Mouse (Mus musculus): ENCODE measurements around the gene Rnpepl1.

Gene Rnpepl1

DNA sequence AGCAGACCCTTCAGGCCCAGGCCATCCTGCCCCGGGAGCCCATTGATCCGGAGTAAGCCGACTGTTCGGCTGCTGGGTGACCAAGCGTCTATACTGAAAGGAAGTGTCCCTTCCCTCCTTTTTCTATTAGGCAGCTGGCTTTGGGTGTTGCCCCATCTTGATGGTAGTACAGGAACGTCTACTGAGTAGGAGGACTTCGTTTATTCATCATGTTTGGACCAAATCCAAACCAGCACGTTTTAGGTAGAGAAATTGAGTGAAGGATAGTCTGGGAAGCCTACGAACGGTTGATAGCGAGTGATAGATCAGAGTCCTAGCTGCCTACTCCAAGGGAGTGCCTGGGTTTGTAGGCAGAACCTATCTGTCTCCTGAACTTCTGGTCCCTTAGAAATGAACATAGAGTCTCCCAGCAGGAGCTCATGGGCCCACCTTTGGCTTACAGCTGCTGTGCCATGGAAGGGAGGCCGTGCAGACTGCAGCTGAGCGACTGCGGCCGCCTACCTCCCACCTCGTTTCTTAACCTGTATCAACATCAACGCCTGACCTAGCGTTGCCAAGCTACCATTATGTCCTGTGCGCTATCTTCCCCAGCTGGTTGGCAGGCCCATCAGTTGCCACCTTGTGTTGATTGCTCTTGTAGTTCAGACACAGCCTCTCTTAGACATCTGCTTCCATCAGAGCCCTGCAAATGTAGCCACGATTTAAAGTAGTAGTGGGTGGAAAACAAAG lies 2.8 kb upstream of the Rnpepl1 start:
- no peak for DNase-seq

DNA sequence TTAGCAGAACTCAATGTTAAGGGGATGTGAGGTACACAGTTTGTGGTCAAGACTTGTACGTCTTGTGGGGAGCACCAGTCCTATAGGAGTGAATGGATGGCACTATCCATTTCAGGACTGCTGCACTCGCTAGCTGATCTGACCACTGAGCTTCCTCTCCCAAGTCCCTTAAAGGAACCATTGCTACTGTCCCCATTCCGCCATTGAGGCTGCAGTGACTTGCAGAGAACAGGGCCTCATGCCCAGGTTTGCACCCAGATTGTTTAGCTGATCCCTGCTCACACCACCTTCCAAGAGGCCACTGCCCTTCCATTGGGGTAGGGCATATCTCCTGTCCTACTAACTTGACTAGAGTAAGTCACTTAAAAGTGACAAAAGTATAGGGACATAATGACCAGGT lies 1.9 kb upstream of the Rnpepl1 start:
- no peak for DNase-seq

DNA sequence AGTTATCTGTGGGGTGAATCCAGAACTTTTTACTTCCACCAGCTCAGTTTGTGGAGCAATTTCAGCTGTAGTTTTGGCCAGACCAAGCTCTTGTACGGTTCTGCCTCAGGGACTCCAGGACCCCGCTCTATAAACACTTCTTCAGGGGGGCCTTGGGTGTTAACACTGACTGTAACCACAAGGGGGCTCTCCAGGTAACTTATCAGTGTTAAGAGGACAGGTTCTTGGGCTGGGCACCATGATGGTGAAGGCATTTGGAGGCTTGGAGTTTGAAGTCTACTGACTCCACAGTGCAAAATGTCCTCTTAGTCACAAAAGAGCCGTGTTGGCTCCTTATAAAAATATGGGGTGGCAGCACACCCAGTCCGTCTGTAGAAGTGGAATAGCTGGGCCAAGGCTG lies 1.5 kb upstream of the Rnpepl1 start:
- DNase-seq = no peak

DNA sequence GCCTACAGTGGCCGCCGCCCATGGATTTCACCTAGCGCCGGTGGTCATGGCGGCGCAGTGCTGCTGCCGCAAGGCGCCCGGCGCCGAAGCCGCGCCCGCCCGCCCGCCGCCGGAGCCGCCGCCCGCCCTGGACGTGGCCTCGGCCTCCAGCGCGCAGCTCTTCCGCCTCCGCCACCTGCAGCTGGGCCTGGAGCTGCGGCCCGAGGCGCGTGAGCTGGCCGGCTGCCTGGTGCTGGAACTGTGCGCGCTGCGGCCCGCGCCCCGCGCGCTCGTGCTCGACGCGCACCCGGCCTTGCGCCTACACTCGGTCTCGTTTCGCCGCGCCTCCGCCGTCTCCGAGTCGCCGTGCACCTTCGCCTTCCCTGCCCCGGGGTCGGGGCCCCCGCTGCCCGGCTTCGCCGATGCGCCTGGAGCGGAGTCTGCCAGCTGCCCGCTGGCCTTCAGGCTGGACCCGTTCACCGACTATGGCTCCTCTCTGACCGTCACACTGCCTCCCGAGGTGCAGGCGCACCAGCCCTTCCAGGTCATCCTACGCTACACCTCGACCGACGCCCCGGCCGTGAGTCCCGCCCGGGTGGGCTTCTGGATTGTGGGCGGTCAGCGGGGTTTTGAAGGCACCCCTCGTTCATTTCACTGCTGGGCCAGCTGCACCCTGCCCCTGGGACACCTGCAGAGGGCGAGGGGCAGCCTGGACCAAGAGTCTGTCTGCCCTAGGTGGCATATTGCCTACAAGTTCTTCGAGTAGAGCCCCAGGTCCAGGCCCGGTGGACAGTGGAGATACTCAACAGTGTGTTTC lies 540 bp downstream of the Rnpepl1 start:
- DNase-seq = peak; percentile 79

DNA sequence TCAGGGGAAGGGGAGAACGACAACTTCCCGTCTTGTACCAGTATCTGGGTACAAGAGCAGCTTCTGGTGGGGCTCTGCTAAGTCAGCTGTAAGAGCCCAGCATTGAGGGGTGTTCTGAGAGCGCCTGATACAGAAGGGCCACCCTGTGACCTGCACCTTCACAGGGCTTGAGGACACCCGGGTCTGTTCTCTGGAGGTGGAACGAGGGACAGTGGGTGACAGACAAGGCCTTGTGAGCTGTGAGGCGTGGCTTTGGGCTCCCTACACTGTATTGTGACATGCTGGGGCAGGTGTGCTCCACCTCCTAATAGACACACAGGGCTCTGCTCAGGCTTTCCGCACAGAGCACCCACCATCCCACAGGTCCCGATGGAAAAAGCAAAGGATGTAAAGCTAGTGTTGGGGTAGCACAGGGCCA lies 1.1 kb downstream of the Rnpepl1 start:
- no peak for DNase-seq

DNA sequence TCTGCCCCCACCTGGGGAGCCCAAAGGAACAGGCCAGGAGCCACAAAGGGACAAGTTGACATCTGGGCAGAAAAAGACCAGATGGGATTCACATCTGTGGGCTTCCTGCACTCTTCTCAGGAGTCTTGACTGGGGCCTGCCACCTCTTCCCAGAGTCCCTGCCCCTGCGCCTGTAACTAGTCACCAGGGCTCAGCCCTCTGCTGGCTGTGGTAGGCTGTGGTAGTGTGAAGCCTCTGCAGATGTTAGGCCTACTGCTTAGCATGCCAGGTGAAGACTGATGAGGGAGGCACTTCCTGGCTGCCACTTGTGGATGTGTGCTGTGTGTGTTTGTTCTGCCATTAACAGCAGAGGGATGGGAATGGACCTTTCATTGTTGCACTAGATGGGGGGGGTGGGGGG lies 1.7 kb downstream of the Rnpepl1 start:
- no peak for DNase-seq

DNA sequence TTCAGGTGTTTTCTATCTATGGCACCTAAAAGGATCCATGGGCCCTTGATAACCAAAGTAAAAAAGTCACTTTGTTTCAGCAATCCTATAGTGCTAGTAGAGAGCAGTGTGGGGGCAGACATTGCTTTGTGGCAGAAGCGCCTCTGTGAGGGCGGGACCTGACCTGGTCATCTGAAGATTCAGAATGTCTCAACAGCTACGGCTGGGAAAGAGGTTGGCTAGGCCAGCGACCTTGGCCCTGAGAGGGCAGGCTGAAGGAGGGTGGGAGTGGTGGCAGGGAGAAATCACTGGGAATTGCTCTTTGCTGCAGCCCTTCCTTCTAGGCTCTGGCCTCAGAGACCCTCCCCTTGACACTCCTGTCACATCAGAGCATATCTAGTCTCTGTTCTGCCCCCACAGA lies 3.7 kb downstream of the Rnpepl1 start:
- DNase-seq = no peak

DNA sequence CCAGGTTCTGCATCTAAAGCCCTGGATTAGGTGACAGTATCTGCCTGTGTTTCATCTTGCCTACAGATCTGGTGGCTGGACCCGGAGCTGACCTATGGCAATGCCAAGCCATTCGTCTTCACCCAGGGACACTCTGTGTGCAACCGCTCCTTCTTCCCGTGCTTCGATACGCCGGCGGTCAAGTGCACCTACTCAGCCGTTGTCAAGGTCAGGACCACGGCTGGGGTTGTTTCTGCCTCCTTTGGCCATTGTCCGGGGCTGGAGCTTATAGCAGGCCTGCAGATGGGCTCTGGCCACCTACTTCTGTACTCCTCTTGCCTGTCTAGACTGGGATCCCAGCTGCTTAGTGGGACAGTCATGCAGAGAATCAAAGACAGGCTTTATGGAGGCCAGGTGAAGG lies 4.4 kb downstream of the Rnpepl1 start:
- no peak for DNase-seq

DNA sequence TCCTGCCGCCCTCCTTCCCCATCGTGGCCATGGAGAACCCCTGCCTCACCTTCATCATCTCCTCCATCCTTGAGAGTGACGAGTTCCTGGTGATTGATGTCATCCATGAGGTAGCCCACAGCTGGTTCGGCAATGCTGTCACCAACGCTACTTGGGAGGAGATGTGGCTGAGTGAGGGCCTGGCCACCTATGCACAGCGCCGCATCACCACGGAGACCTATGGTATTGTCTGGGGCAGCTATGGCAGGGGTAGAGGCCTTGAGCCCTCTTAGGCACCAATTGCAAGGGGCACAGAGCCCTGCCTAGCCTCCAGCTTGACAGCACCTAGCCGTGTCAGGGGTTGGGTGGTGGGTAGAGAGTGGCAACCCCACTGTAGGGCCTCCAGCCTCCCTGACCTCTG lies 6.1 kb downstream of the Rnpepl1 start:
- DNase-seq = no peak

DNA sequence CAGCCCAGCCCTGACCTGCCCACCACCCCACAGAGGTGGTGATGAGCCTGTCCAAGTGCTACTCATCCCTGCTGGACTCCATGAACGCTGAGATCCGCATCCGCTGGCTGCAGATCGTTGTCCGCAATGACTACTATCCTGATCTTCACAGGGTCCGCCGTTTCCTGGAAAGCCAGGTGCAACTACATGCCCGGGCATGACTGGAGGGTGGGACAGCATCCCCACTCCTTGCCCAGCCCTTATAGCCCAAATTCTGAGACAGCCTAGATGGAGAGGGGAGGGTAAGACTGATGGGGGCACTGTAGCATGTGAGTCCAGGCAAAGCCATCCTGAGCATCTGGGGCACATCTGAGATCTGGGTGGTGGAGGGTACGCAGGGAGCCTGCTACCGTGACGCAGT lies 8.6 kb downstream of the Rnpepl1 start:
- DNase-seq = no peak

DNA sequence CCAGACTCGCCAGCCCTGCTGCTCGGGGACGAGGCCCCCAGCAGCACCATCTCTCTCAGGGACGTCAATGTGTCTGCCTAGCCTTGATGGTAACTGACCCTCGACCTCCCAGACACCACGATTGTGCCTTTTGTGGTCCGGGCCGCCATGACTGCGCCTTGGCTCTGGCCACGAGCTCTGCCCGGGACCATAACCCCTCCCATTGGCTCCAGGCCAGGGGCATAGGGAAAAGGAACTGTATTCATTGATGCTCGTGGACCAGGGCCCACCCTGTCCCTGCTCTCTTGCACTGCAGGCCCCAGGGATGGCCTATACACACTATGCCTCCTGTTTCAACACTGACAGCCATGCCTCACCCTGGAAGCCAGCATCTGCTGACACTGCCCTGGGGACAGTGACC lies 9.2 kb downstream of the Rnpepl1 start:
- DNase-seq = no peak

DNA sequence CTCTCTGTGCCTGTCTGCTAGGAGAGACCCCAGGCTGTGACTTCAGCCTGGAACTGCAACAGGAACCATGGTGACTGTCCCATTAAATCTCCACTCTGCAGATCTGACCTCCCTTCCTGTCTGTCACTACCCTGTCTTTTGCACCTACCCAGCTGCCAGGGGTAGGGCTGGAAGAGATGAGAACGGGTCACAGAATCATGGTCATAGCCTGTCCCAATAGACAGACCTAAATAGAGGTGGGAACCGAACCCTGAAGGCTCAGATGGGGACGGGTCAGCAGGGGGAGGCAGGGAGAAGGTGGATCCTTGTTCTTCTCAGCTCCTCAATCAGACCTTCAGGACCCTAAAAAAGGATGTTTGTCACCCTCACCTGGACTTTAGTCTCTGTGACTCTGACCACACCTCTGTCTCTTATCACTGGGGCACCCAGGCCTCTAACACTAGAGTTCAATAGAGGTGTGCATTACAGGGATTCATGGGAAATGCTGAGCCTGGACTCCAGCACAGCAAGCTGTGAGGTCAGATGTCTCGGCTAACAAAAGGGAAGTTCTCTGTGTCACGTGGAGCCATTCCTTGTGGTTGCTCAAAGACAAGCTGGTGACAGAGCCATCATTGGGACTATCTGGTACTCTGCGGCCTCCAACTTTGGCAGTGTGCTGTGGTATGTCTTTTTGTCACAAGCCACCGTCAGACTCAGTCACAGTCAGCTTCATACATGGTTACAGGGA lies 10.1 kb downstream of the Rnpepl1 start:
- no peak for DNase-seq

DNA sequence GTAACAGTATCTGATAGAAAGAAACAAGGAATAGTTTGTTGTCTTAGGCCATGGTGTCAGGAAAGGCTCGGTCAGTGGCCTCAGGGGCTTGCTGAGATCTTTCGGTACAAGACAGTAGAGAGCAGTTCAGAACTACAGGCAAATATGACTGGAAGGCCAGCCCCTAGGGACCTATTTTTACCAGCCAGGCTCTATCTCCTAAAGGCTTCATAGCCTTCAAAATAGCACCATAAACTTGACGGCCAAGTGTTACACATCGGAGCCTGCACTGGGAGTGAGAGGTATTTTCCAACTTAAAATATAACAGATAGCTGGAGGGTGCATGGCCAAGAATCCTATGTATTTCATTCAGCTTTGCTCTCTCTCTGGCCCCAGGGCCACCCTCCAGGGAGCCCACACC lies 10.9 kb downstream of the Rnpepl1 start:
- no peak for DNase-seq

DNA sequence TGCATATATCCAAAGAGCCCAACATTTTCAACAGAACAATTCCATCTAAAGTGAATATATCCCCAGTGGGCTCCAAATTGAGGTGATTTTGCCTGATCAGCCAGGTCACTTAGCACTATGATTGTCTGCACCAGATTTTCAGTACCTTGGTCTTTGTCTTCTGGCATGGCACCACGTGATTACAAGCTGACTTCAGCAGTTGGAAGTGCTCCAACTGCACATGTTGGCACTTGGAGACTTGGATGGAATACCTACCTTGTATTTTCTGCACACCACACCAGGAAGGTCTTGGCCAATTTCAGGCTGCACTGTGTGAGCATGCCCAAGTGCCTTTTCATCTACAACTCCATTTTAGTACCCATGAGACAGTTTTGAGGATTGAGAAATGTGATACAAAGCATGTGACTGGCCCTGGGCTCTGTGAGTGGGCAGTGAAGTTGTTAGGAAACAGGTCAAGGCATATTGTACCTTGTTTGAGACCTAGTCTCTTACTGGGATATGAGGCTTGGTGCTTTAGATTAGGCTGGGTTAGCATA lies 19.7 kb downstream of the Rnpepl1 start:
- DNase-seq = no peak

DNA sequence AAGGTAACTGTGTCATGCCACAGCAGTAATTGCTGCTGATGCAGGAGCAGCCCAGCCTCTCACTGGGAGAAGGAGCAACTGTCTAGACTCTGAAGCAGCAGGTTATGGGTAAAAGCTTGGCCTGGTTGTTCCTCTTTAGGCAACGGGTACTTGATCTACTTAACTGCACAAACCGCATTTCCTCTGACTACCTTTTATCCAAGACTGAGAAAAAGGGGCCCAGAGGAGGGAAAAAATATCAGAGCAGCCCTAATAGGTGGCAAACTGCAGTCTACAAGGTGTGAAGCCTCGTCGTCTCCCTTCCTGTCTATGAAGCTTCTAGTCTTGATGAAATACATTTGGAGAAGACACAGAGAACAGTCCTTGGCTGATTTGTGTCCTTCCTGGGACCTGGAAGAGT lies 23.0 kb downstream of the Rnpepl1 start:
- no peak for DNase-seq

DNA sequence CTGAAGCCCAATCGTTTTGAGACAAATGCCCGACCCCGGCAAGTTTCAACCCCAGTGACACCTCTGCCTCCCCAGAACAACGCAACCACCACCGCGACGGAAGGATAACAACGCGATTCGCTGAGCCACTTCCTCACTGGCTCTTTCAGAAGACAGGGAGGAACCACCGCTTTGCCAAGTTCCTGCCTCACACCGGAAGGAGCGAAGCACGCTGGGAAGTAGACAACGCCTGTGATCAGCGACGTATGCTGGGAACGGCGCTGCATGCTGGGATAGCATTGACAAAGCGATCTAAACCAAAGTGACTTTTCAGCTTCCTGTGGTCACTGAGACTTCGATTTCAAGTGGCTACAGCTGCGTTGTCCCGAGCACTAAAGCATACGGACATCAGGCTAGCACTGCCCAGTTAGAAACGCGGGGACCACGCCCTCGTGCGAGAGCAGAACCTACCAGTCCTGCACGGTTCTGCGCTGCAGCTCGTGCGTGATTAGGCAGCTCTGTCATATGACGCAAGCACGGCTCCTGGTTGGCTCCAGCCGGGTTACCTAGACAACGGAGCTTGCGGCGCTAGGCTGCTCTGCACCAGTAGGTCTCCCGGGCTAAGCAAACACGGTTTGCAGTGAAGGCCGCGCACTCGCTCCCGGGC lies 23.7 kb downstream of the Rnpepl1 start, which contains the start of gene Capn10:
Gene Capn10 (plus strand): TSS at position 195 of the 646 bp plus-strand sequence.
- peak; percentile 85 for DNase-seq

DNA sequence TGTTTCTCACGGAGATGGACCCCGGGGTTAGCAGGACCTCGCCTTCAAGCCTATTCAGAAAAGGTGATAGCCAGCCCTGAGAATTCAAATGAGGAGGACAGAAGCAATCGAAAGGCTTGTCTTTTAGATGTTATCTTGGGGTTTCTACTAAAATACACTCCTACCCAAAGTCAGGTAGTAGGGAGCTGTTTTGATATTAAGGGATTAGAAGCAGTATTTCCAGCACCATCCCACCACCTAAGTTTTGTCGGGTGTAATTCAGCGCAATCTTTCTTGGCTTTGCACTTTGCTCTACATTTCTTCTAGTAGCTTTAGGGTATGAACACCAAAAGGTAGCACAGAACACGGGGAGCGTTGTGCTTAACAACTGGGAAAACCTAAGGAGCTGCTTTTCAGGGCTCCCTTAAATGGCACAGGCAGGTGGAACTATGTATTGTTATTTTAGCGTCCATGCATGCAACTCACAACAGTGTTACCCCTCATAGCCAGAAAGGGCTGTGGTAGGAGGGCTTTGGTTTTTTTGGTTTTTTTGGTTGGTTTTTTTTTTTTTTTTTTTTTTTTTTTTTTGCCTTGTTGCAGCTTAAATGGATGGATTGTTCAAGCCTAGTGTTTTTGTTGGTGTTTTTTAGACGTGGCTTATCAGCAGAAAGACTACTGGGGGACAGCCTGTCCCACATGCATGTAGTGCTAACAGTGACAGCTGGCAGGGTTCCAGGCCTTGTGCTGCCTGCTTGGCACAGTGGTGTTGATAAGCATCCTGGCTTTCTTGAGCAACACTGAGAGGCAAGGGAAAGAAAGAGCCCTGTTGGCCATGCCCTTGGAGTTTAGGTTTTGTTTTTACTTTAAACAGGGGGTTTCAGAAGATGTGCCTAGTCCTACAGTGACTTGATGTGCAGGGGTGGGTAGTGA lies 24.7 kb downstream of the Rnpepl1 start:
- DNase-seq = peak; percentile 67

DNA sequence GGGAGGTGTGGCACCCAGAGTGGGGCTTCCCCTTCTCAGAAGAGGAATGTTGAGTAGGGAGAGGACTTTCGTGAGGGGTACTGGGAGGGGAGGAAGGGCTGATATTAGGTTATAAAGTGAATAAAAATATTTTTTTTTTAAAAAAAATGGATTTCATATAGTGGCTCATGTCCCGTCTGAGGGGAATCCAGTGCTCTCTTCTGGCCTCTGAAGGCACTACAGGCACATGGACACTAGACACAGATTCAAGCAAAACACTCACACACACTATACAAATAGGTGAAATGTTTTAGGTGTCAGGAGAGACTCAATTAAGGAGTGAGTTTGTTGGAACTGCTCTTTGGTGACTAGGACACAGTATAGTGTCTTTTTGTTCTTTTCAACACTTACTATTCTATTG lies 25.4 kb downstream of the Rnpepl1 start:
- DNase-seq = no peak

DNA sequence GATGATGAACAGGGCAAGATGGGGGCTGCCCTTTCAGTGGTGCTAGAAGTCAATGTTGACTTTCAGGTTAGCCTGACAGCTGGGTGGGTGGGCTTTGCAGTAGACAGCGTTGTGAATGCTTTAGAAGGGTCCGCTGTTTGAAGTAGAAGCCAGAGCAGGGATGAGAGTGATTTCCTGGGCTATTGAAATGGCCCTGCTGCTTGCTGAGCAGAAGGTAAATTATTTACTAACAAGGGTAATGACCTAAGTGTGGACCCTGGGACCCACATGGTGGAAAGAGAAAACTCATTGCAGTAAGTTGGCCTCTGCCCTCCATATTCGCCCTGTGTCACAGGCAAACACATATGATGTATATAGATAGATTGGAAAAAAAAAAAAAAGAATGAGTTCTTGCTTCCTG lies 25.9 kb downstream of the Rnpepl1 start:
- no peak for DNase-seq

DNA sequence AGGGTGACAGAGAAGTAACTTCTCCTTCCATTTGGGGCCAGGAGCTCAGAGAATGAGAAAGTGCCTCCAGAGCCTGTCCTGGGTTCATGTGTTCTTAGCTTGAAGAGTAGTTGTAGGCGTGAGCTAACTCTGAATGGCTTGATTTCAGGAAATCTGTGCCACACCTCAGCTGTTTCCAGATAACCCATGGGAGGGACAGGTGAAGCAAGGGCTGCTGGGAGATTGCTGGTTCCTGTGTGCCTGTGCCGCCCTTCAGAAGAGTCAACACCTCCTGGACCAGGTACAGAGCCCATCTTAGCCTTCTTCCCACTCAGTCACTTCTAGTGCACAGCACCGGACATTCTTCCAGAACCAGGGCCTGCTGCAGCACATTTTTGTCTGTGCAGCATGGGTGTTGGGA lies 27.2 kb downstream of the Rnpepl1 start:
- no peak for DNase-seq

DNA sequence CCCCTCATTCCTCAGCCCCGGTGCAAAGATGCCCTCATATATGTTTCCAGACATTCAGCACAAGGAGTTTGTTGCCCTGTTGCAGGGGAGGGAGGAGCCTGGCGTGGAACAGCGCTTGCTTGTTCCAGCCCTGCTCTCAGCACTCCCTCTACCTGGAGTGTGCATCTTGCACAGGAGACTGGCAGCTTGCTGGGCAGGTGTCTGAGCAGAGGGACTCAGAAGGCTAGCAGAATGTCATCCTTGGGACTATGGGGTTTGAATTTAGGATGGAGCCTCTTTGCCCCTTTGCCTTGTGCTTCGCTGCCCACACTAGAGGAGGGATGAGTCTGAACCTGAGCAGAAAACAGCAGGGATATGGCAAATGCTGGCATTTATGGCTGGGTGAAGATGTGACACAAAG lies 29.2 kb downstream of the Rnpepl1 start:
- DNase-seq = no peak

Measured in right cerebral cortex, postnatal 4 days (tissue).